Comparison of ENCODE assay signal across 8 mouse cellular contexts in genomic region chr7:45128624-45129246, GRCm38 (mm10). TPM values are rescaled to one million over a fixed set of nuclear protein-coding genes. Genes with fewer than 3 reads are reported as not detected.
DNase-seq lines count a peak whose midpoint lies in the region; ATAC-seq lines count a peak whose summit lies in the region.

Gene Rpl13a, minus strand, starts transcription at chr7:45128761.

- H3K4me3 ChIP-seq in hindbrain, embryonic 14.5 days (replicated peaks; ENCODE audit: low read length), result peak within 1 kb of the TSS; percentile 81

- no peaks in the 10 kb centered on the region for H3K27me3 ChIP-seq in hindbrain, embryonic 14.5 days (ENCODE audit: control insufficient read depth, insufficient read depth, low read length)

- H3K9me3 ChIP-seq in hindbrain, embryonic 14.5 days (ENCODE audit: control insufficient read depth, low read length), result no peaks in the 10 kb centered on the region

- H3K9ac ChIP-seq in hindbrain, embryonic 14.5 days, result peak within 1 kb of the TSS; percentile 97

- peak within 1 kb of the TSS; percentile 95 for H3K27ac ChIP-seq in hindbrain, embryonic 14.5 days

- peaks cover 30% of the 10 kb centered on the region for H3K36me3 ChIP-seq in hindbrain, embryonic 14.5 days (replicated peaks; ENCODE audit: control insufficient read depth, insufficient read depth)

- H3K4me2 ChIP-seq in hindbrain, embryonic 14.5 days (replicated peaks), result peak within 1 kb of the TSS; percentile 69

- peak; percentile 95 for ATAC-seq in hindbrain, embryonic 14.5 days (ENCODE audit: low FRiP score)

- H3K4me1 ChIP-seq in hindbrain, embryonic 14.5 days (replicated peaks; ENCODE audit: control insufficient read depth, insufficient read depth, low read length), result peaks cover 27% of the 10 kb centered on the region

- WGBS in hindbrain, embryonic 14.5 days, result under 1% methylated on average over 48 of the region's 48 CpGs

- peak; percentile 99 for DNase-seq in R1 (ENCODE audit: low read depth, low spot score)
- DNase-seq in cerebellum, postnatal 25 days, result peak; percentile 98
- peak; percentile 97 for DNase-seq in frontal cortex, postnatal 25 days (ENCODE audit: low spot score in 2 of 2)
- peak; percentile 99 for DNase-seq in hindbrain, embryonic 14.5 days (ENCODE audit: low spot score)
- peak; percentile 98 to 99 for DNase-seq in layer of hippocampus, postnatal 36 days
- peak; percentile 100 for DNase-seq in lung, postnatal 36 days
- peak; percentile 100 for DNase-seq in retina, postnatal 1 day
- peak; percentile 96 to 99 for DNase-seq in urinary bladder, adult 18-20 months (ENCODE audit: low spot score in 2 of 2)

RNA-seq across cellular contexts. Expression of gene Rpl13a, which starts in this region (rescaled TPM):
- polyA plus RNA-seq in hindbrain, embryonic 14.5 days (2014; fragmentation: Nextera tagmentation; extraction: Ambion mirVana), result 725 and 835 TPM in 2 replicates
- 100 to 1,000 TPM; 788 to 817 TPM for total RNA-seq in layer of hippocampus, postnatal 36 days (2021)

Comparison
In these comparisons a context has a peak if more than half of its experiments do, and no peak if none do; other contexts are left out.
1. Peak in every context shown above with its lines: DNase-seq, ATAC-seq, H3K4me3 ChIP-seq and H3K27ac ChIP-seq.